Mouse (Mus musculus): ENCODE data around the gene Sirt4. TPM values are rescaled to one million over a fixed set of nuclear protein-coding genes. Genes with fewer than 3 reads are reported as not detected.
"Not testable (repeated sequence)": the region's sequence is repeated elsewhere in the genome, so short reads cannot be mapped to it uniquely, and the experiment has no call there.

The Sirt4 gene
- total RNA-seq, 2 experiments from 2014 or later: 0.60 to 3.1 TPM

DNA sequence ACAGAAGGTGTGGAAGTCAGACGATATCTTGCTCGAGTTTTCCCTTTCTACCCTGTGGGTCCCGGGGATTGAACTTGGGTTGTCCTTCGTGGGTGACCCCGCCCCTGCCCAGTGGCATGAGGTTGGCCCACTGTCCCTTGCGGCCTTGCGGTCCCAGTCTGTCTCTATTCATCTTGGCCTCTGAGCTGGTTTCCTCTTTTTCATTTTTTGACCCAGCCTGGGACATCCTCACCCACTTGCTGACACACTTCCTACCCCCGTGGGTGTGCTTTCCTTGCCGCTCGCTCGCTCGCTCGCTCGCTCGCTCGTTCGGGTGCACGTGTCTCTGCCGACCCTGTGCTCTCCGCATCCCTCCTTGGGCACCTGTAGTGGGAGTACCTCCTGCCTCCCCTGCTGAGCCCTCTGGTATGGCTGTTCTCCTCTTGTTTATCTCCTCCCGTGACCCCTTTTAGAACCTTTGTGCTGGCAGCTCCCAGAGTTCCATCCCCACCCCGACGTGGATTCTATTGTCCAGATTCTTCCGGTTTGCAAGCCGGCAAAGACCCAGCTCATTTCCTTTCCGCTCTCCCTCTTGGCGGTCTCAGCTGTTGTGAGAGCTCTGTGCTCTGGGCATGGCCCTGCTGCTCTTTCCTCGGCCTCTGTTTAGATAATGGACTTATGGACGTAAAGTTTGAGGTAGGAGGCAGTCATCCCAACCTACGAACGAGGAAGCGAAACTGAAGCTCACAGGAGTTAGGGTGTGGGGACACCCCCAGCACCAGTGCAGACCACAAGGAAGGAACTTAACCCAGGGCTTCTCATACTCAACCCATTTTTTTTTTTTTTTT is 31.8 kb upstream of the Sirt4 start:
- ATAC-seq (replicated peaks; ENCODE audit: low FRiP score, poor library complexity, severe bottlenecking): no peak

DNA sequence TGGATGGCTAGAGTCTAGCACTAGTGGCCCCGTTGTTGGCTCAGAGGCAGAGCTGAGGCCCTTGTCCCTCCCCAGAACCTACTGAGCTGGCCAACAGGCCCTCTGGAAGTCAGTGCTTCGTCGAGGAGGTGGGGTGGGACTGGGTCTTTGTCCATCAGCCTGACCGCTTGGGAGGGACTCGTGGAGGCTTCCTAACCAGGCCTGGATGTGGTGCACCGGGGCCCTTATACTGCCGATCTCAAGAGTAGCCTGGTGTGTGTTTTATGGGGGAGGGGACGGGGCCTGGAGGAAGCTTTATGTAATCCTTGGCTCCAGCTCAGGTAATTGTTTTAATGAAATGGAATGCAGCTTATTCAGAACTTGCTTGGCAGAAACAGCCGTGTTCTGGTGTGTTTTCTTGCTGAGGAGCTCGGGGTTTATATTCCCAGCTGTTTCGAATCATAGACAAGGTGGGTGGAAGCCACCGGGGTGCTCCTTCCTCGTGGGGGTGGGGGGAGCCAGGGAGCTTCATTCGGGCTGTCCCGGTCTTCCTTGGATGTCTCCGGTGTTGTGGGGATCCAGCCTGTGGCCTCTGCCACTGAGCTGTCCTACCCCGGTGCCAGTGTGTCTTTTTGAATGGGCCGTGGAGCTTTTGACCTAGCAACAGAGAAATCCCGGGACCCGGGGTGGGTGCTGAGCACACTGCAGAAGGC is 30.5 kb upstream of the Sirt4 start:
- ATAC-seq (replicated peaks; ENCODE audit: low FRiP score, poor library complexity, severe bottlenecking): no peak

DNA sequence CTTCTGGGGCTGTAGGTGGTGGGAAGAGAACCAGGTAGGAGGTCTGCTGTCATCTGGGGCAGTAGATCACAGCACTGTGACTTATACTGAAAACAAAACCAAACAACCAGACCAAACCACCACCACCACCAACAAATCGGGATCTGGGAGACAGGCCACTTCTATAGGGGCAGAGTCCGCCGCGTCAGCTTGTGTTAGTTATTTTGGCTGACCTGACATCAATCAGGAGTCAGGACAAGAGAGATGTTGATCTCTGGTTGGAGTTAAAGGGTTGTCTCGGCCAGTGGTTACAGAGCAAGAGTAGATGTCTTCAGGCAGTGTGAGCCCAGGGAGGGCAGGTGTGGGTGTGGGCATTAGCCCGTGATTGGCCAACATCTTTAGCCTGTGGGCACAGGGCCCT is 29.8 kb upstream of the Sirt4 start:
- ATAC-seq (replicated peaks; ENCODE audit: low FRiP score, poor library complexity, severe bottlenecking): no peak

DNA sequence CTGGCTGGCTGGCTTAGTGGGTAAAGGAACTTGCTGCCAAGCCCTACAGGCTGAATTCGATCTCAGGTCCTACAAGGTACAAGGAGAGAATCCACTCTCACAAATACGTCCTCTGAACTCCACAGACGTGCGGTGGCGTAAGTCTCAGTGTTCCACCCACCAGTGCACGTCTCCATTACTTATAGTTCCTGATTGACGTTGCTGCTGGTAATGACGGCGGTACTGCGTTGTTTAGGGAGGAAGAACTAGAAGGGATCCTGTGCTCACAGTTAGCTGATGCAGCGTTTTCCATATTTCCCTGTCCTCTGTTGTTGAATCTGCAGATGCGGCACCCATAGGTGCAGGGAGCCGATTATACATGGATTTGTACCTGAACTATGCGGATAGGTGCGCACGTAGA is 29.2 kb upstream of the Sirt4 start:
- no peak for ATAC-seq (replicated peaks; ENCODE audit: low FRiP score, poor library complexity, severe bottlenecking)

DNA sequence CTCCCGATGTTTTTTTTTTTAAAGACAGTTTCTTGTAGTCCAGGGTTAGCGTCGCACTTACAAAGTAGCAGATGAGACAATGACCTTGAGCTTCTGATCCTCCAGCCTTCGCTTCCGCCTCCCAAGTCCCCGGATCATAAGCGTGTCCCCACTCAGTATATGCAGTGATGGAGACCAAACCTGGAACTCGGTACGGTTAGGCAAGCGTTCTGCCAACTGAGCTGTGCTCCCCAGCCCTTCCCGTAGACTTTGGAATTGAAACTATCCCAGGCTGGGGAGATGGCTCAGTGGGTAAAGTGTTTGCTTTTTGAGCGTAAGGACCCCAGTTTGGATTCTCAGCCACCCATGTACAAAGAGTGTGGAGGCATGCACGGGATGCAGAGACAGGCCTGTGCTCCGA is 28.7 kb upstream of the Sirt4 start:
- no peak for ATAC-seq (replicated peaks; ENCODE audit: low FRiP score, poor library complexity, severe bottlenecking)

DNA sequence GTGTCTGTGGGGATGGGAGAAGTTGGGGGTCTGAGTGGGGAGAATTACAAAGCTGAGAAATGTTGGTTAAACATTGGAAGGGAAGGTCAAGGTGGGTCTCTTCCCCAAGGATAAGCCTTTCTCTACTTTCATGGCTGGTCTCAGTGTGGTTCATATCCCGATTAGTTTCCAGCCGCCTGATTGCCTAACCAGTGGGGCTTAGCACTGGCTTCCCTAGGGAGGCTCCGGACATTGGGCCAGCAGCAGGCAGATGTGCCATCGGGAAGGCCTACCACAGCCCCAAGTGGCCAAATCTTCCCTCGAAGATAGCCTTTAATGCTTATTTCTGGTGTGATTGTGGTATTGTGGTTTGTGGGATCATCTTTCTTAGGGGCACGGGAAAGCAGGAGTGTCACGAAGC is 27.9 kb upstream of the Sirt4 start:
- ATAC-seq (replicated peaks; ENCODE audit: low FRiP score, poor library complexity, severe bottlenecking): no peak

DNA sequence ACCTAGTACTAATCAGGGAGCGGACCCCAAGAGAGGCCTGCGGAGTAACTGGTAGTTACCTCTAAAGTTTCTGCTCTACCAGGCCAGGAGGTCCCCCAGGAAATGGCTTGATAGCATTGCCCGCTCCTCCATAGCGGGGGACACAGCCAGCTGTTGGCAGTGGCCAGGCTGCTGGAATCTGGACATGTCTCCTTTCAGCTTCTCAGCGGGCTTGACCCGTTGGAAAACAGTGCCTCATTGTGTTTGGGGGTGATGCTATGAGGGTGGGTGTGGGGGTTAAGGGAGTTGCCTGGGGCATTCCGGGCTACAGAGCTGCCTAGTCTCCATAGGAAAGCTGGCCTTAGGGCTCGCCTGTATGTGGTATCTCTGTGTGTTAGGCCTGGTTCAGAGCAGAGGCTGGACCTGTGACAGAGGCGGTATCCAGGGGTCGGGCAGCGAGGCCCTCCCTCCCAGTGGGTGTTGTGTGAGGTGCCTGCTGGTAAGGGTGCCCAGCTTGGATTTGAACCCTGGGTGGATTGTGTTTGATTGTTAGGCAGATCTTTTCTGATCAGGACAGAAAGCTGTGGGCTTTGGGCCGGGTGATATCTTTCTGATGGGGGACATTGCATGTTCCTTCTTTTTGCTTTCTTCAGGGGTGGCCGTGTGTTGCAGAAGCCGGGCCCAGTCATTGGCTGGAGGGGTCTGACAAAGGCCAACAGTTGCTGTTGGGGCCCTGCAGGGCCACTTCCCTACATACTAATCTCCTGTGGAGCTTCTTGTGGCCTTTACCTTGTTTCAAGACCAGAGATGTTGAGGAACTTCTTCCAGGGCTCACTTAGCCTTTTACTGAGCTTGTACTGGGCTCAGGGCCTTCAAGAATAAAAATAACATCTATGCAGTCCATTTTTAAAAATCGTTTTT is 25.5 kb upstream of the Sirt4 start:
- ATAC-seq (replicated peaks; ENCODE audit: low FRiP score, poor library complexity, severe bottlenecking): no peak

DNA sequence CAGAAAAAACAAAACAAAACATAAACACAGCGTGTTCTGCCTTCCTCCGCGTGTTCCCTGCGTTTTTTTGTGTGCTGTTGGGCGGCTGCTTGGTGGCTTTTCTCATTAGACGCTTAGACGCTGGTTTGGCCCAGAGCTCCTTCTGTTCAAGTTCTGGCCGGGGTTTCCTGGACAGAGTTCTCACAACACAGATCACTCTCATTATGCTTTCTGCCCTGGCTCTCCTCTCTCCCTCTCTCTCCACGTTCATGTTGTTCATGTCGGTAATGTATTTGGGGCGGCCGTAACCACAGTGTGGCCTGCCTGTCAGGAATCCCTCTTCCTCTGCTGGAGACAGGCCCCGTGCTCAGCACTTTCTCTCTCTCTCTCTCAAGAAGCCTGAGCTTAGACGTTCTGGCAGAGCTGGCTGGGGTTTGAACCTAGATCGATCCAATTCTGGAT is 24.8 kb upstream of the Sirt4 start:
- ATAC-seq (replicated peaks; ENCODE audit: low FRiP score, poor library complexity, severe bottlenecking): no peak

DNA sequence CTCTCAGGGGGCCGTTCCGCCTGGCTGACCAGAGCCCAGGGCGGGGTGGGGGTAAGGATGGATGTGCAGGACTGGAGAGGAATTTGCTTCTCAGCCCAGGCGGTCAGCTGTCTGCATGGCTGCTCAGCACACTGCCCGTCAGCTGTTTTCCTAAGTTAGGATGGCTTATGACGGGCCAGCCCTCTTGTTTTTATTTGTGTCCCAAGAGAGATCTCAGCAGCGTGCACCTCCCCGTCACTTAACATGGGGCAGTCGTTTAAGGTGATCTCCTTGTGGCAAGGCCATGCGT is 24.3 kb upstream of the Sirt4 start:
- ATAC-seq (replicated peaks; ENCODE audit: low FRiP score, poor library complexity, severe bottlenecking): no peak

DNA sequence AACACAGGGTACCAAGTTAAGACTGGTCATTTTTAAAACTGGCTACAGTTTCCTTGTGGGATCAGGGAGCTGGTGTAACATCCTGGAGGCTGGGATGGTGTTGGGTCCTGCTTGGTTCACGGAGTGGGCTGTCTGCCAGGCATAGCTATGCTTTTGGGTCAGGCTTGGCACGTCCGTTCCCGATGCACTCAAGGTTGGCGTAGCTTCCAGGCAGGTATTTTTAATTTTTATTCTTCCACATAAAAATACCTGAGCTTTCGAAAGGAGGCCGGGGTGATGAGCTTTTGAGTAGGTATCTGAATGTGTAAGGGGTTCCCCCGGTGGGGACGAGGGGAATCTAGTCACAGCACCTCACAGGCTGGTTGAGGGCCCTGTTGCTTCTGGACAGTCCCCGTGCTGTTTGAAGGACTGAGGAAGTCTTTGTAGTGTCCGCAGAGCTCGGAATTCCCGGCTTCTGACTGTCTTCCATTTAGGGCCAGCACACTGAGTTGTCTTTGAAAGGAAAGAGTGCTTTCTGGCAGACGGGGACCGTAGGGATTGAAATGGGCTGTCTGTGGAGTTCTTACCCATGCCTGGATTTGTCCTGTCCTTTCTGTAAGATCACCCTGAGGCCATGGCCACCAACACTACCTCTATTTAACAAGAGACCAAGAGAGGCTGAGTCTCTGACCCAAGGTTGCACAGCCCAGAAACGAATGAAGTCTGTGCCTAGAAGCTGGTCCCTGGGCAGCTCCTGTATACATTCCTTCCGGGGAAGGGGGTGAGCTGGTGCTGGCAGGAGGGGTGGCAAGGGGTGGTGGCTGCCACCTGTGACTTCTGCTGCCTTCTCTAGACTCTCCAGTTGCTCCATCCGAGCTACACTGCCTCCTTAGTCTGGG is 23.7 kb upstream of the Sirt4 start:
- ATAC-seq (replicated peaks; ENCODE audit: low FRiP score, poor library complexity, severe bottlenecking): no peak

DNA sequence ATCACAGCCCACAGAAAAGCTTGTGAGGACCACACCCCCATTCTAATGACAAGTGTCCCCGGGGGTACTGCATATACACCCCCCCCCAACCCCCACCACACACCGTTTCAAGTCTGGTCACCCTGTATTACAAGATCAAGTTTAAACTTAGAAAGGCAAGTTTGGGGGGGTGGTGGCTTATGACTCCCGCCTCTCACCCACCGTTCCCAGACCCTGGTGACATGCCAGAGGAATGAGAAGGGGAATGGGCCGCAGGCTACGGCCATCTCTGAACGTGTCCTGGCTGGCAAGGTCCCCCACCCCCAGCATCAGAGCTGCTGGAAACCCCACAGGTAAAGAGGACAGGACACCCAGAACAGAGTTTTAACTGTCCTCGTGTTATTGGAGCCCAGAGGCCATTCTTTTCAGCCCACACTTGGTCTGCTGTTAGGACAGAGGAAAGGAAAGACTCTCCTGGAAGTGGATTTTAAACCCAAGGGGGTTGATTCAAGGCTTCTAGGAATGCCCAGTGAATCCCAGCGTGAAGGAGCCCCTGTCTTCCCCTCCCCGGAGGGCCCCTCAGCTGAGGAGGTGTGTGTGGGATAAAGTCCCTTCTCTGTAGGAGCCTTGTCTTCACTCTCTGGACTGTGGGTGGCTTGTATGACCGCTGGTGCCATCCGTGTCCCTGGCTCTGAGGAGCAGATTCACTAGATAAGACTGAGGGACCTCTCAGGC is 22.9 kb upstream of the Sirt4 start:
- no peak for ATAC-seq (replicated peaks; ENCODE audit: low FRiP score, poor library complexity, severe bottlenecking)

DNA sequence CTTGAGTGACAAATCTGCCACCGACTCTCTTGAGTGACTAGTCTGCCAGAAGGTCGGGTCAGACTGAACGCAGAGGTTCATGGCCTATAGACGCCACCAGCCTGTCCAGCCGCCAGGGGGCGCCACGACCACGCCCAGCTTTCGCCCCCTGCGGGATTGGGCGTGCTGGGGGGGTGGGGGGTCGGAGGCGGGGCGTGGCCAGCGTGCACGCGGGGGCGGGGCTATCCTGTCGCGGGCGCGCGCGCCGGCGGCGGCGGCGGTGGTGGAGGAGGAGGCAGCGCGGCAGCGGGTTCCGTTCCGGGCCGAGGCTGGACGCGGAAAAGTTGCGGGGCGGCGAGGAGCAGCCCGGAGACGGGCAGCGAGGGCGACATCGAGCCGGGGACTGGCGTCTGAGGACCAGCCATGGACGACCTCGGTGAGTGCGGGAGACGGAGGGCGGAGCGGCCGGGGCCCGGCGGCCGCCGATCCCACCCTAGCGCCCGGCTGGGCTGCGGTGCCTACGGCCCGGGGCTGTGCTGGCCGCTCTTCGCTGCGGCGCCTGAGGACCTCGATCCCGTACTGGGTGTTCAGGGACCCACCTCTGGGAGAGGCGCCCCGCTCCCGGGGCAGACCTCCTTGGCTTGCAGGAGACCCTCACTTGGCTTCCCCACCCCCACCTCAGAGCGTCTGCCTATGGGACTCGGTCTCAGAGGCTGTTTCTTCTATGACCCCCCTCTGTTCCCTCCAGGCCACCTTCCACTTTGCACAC is 22.1 kb upstream of the Sirt4 start, which contains the start of gene Pxn:
Gene Pxn, plus strand, starts transcription at position 223 of the 748 bp plus-strand sequence.
- peak; percentile 88 for ATAC-seq (replicated peaks; ENCODE audit: low FRiP score, poor library complexity, severe bottlenecking)

DNA sequence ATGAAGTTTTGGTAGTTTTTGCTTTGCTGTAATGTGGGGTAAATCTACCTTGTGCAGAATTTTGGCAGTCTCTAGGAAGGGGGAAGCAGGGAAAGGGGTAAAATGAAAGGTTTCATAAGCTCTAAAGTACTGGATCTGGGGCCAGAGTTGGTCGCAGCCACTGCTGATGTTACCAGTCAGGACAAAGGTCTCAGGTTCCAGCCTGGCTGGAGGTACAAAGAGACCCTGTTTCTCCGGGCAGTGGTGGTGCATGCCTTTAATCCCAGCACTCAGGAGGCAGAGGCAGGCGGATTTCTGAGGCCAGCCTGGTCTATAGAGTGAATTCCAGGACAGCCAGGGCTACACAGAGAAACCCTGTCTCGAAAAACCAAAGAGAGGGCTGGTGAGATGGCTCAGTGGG is 21.1 kb upstream of the Sirt4 start:
- ATAC-seq (replicated peaks; ENCODE audit: low FRiP score, poor library complexity, severe bottlenecking): not testable (repeated sequence)

DNA sequence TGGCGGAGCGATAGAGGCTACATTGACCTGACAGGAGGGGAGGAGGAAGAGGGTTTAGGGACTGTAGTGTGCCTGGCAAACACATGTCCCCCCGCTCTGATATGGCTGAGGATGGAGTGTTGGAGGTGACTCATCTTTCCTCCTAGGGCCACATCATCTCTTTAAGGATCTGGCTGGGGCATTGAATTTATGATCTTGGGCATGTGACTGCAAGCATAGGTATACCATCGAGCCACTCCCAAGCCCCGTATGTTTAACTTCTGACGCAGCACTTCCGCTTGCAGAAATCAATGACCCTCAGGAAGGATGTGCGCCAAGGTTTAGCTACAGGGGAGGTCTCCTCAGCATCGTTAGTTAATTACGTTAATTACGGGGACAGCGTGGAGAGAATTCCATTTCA is 18.5 kb upstream of the Sirt4 start:
- ATAC-seq (replicated peaks; ENCODE audit: low FRiP score, poor library complexity, severe bottlenecking): no peak

DNA sequence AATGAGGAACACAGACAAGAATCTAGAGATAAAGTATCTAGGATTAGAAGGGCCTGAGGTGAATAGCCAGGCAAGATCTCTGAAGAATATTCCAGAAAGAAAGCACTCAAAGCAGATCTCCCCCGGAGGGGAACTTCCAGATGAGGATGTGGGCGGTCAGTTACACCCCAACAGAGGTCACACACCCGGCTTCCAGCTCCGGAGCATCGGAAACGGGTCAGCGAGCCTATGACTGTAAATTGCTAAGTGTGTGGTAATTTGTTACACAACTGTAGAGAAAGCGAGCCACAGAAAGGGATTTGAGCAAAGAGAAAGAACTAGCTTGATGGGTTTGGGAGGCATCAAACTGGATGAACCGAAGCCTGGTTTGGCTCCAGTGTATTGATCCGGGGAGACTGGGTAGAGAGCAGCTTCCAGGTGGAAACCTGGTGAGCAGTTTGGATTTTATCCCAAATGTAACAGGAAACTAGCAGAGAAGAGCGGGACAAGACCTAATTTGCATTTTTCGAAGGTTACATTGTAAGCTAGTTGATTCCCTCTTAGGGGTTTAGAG is 15.9 kb upstream of the Sirt4 start:
- no peak for ATAC-seq (replicated peaks; ENCODE audit: low FRiP score, poor library complexity, severe bottlenecking)

DNA sequence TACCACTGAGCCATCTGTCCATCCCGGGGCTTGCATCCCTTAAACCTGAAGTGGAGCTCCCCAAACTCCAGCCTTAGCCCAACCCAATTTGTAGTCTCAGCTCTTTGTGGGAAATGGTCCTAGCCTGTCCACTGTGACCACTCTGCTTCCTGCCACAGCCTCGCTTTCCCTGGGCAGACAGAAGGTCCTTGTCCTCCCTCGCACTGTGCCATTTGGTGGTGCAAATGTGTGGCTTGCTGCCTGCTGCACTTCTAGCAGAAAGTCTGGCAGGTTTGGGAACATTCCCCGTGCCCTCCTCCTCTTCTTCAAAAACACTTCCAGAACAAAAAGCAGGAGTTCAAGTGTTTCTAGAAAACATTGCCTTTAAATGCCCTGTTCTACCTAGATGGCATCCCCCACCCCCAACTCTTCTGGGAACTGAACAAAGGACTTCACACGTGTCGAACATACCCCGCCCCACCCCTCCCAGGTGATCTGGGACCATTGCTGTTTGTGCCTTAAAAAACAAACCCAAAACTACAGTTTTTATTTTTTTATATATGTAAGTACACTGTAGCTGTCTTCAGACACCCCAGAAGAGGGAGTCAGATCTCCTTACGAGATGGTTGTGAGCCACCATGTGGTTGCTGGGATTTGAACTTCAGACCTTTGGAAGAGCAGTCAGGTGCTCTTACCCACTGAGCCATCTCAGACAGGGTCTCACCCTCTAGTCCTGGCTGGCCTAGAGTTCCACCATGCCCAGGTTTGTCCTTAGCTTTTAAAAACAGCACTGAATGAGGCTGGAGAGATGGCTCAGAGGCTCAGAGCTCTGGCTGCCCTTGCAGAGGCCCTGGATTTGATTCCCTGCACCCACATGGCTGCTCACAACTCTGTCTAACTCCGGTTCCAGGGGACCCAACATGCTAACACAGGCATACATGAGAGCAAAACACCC is 14.0 kb upstream of the Sirt4 start:
- ATAC-seq (replicated peaks; ENCODE audit: low FRiP score, poor library complexity, severe bottlenecking): no peak

DNA sequence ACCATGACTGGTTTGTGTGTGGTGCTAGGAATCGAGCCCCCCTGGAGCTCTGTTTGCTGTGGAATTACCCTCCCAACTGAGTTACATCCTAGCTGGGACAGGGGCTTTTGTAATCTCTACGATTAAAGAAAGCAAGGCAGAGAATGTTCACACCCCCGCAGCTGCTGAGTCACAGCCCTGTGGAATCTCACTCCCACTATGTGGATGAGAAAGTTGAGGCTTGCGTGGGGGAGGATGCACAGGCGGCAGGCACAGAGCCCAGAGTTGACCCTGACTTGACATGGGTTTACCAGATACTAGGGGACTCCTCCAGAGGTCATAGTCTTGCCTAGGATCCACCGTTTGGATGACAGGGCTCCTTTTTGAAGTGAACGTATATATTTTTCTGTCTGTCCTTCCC is 12.5 kb upstream of the Sirt4 start:
- no peak for ATAC-seq (replicated peaks; ENCODE audit: low FRiP score, poor library complexity, severe bottlenecking)
